Mouse (Mus musculus) thymus, adult 2 months (tissue): ENCODE measurements around the gene Mfsd12. TPM values are rescaled to one million over a fixed set of nuclear protein-coding genes. Genes with fewer than 3 reads are reported as not detected.

Experiments
- DNase-seq: peaks from one replicate; pipeline ENCODE4 v3.0.0; 2021
- H3K27ac ChIP-seq: fragments of 200-500 bp; 2 replicates; pipeline ENCODE4 v1.5.1; 2012; ENCODE audit warnings: low read length, control low read depth; ENCODE audit not compliant: control insufficient read depth, insufficient read depth
- H3K27me3 ChIP-seq: fragments of 200-500 bp; 2 replicates; pipeline ENCODE4 v1.6.1; 2012; ENCODE audit warnings: mild to moderate bottlenecking, low read length, moderate library complexity, mixed read lengths; ENCODE audit not compliant: control insufficient read depth, insufficient read depth
- H3K36me3 ChIP-seq: fragments of 200-500 bp; 2 replicates; pipeline ENCODE4 v1.6.1; 2012; ENCODE audit warnings: mild to moderate bottlenecking, low read length, moderate library complexity; ENCODE audit not compliant: control insufficient read depth, insufficient read depth
- H3K4me1 ChIP-seq: fragments of 200-500 bp; replicated peaks from 2 replicates; pipeline ENCODE4 v1.6.1; 2012; ENCODE audit warnings: low read length; ENCODE audit not compliant: control insufficient read depth, insufficient read depth
- H3K4me3 ChIP-seq: fragments of 200-500 bp; 2 replicates; pipeline ENCODE4 v1.5.1; 2012; ENCODE audit warnings: mild to moderate bottlenecking, low read length, control low read depth, moderate library complexity; ENCODE audit not compliant: control insufficient read depth, insufficient read depth
- CTCF ChIP-seq: fragments of 200-500 bp; IDR thresholded peaks from 2 replicates; pipeline ENCODE4 v1.5.1; 2012; ENCODE audit warnings: mild to moderate bottlenecking, control low read depth, low read length, moderate library complexity, borderline replicate concordance; ENCODE audit not compliant: control insufficient read depth, poor library complexity, insufficient read depth; ENCODE audit errors: extremely low read depth
- POLR2A ChIP-seq: fragments of 200-500 bp; IDR thresholded peaks from 2 replicates; pipeline ENCODE4 v1.6.1; 2012; ENCODE audit warnings: mild to moderate bottlenecking, low read length, control low read depth, moderate library complexity; ENCODE audit not compliant: control insufficient read depth, poor library complexity, insufficient read depth; ENCODE audit errors: extremely low read depth
- WGBS: fragments of 180-500 bp; shearing (Covaris S2); methylation state at CpG from one replicate; pipeline ENCODE4 v1.1.7; 2018; 5-methylcytosine and 5-hydroxymethylcytosine counted together
- polyA plus RNA-seq: library from polyadenylated mRNA; depleted of rRNA; stranded (reverse); fragments of >200 nt; gene quantifications from 2 replicates; pipeline ENCODE4 v1.2.3, GENCODE M21; 2012

Gene Mfsd12
- polyA plus RNA-seq, 1 experiment, result 65.3 TPM

DNA sequence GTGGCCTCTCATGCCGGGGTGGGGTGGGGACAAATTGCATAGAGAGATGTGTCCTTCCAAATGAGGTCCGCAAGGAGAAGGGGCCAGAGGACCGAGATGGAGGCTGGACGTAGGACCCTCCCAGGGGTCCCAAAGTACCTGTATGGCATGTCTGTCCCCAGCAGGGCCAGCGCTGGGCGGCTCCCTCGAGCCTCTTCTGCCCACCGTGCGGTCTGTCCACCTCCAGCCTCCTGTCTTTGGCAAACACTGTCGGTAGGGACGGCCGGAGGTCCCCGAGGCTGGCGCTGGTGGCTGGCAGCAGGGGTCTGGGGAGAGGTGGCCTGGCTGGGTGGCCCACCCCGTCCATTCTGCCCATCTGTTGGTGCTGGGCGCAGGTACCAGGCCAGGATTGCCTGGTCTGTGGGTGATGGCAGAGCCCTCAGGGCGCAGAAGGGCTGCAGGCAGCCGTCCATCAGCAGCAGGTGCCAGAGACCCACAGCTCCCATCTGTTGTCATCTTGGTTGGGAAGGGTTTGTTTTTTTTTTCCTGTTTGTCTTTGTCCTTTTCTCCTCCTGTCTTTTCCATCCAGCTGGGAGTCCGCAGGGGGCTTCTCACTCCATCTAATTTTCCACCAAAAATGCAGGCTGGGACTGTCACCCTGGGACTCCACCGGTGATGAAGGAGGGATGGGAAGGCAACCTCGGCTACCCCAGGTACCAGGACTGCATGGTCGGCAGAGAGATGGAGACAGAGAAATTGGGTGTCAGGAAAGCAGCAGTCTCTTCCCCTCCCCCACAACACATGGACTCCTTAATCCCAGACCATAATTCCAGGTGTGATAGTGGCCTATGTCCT lies 43.3 kb downstream of the Mfsd12 start:
- 94% methylated on average over 22 of the region's 22 CpGs for WGBS
- Histone ChIP-seq H3K4me1 (peaks cover 16% of the 10 kb centered on the region), H3K36me3 (no peaks in the 10 kb centered on the region), H3K27me3 (no peaks in the 10 kb centered on the region), H3K4me3 (no peak overlapping the region), H3K27ac (no peak overlapping the region)
- TF ChIP-seq CTCF, result no peak
- no peak for TF ChIP-seq POLR2A
- no peak for DNase-seq

DNA sequence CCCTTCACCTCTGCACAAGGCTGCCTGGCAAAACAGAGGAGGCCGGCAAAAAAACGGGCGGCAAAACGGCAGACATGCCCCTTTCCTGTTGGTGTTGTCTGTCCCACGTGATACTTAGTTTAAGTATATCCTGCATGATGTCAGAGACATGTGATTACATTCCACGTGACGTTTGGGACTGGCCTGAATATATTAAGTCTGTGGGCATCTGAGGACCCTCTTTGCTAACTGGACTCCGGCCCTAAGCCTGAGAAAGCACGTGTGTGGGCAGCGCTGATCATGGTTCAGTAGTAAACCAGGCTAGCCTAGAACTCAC lies 43.9 kb downstream of the Mfsd12 start:
- WGBS, result 92% methylated on average over 10 of the region's 10 CpGs
- DNase-seq, result no peak
- Histone ChIP-seq H3K27me3 (no peaks in the 10 kb centered on the region), H3K27ac (no peak overlapping the region), H3K4me3 (no peak overlapping the region), H3K4me1 (peaks cover 17% of the 10 kb centered on the region), H3K36me3 (no peaks in the 10 kb centered on the region)
- no peak for TF ChIP-seq POLR2A
- no peak for TF ChIP-seq CTCF

DNA sequence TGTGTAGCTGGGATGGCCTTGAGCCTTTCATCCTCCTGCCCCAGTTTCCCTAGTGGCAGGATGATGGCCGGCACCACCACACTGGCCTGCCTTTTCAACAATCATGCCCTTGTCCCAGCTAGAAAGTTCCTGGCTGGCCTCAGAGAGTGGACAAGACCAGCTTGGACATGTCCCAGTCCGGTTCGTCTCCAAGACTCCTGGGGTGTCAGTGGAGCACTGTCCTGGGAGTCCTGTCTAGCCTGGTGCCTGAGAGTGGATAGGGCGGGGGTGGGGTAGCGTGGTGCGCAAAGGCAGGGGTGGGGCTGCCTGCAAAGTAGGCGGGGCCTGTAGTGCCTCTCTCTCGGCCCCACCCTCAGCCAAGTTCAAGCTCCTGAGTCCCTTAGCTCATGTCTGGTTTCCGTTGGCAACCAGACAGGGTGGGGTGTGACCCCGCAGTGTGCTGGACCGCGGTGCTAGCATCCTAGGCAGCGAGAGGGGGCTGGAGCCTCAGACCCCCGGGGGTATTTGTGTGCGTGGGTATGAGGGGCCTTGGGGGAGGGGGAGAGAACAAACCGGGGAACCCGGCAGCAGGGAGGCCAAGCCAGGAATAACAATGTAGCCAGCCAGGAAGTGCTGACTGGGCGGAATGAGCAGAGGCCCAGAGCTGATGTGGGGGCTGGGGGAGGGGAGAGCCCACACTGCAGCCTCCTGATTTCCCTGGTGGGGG lies 44.4 kb downstream of the Mfsd12 start:
- peaks cover 12% of the 10 kb centered on the region for H3K4me1 ChIP-seq
- no peak for DNase-seq
- H3K27me3 ChIP-seq, result no peaks in the 10 kb centered on the region
- no peaks in the 10 kb centered on the region for H3K36me3 ChIP-seq
- H3K4me3 ChIP-seq, result no peak overlapping the region
- H3K27ac ChIP-seq, result no peak overlapping the region
- WGBS, result 77% methylated on average over 18 of the region's 18 CpGs
- TF ChIP-seq CTCF (no peak), POLR2A (no peak)

DNA sequence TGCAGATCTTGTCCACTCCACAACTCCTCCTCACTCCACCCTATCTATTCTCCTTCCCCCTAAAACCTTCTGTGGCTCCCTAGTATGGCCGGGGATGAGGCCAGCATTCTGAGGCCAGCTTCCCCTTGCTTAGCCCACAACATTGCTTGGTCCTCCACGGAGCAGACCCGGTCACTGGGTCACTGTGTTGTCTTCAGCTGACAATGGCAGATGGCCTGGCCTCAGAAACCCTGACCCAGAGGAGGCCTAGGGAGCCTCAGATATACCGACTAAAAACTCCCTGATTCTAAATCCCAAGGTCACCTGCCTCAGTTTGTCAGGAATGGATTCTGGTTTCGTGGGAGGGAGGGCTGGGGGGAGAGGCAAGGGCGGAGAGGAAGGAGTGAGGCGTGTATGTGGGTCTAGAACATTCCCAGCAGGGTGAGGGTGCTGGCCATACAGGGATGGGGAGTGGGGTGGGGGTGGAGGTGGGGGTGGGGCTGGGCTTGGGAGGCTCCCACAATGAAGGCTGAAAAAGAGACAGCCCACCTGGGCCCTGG lies 45.0 kb downstream of the Mfsd12 start:
- no peaks in the 10 kb centered on the region for H3K27me3 ChIP-seq
- H3K27ac ChIP-seq, result no peak overlapping the region
- no peak for TF ChIP-seq CTCF
- TF ChIP-seq POLR2A, result no peak
- 93% methylated on average over 7 of the region's 7 CpGs for WGBS
- H3K4me1 ChIP-seq, result peaks cover 7% of the 10 kb centered on the region
- no peaks in the 10 kb centered on the region for H3K36me3 ChIP-seq
- H3K4me3 ChIP-seq, result no peak overlapping the region
- no peak for DNase-seq

DNA sequence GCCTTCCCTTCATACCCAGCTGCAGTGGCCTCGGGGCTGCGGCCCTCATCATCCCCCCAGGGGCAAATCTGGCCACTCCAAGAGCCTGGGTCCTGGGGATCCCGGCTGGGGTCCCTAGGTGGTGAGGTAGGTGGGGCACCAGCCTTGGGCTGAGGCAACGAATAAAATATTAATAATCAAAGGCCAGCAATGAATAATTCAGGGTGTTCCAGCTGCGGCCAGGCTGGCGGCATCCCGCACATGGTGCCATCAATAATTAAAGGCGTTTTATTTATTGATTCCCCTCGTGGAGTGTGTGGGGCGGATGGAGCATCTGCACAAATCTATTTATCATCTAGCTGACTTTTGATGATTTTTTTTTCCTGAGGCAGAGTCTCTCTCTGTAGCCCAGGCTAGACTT lies 46.2 kb downstream of the Mfsd12 start:
- DNase-seq, result no peak
- Histone ChIP-seq H3K4me1 (peaks cover 7% of the 10 kb centered on the region; the same call in 1 of the 2 replicates), H3K4me3 (no peak overlapping the region), H3K36me3 (no peaks in the 10 kb centered on the region), H3K27ac (no peak overlapping the region), H3K27me3 (no peaks in the 10 kb centered on the region)
- TF ChIP-seq CTCF (no peak), POLR2A (no peak)
- 97% methylated on average over 10 of the region's 10 CpGs for whole genome bisulfite sequencing

DNA sequence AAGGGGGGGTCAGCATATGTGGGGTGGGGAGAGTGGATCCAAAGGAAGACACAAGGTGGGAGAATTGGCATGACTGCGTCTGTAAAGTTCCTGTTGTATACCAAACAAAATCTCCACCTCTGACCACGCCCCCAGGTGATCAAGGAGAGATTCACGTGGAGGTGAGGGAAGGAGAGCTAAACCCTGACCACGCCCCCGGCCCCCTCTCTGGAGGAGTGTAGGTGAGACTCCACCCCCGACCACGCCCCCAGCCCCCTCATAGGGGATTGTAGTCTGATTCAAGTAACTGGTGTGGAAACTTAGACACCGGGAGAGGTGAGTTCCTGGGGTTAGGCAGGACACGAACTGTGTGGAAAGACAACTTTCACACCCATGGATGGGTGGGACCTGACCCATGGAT lies 46.8 kb downstream of the Mfsd12 start:
- TF ChIP-seq POLR2A, result no peak
- TF ChIP-seq CTCF, result no peak
- 85% methylated on average over 9 of the region's 9 CpGs for WGBS
- Histone ChIP-seq H3K27me3 (no peaks in the 10 kb centered on the region), H3K4me3 (no peak overlapping the region), H3K27ac (no peak overlapping the region), H3K36me3 (no peaks in the 10 kb centered on the region), H3K4me1 (peaks cover 9% of the 10 kb centered on the region)
- no peak for DNase-seq

DNA sequence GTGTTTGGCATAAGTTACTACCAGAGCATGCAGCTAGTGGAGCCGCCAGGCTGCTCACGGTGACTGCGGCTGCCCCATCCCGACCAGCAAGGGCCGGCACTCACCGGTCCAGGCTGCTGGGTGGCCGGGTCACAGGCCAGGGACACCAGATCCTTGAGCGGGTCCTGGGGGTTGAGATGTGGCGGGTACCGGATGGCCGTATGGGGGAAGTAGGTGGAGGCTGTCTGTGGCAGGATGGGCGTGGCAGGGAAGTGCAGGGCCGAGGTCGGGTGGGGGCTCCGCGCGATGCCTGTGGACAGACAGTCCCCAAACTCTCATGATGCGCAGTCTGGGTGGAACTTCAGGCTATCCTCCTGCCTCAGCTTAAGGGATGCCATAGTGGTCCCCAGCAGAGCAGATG lies 47.4 kb downstream of the Mfsd12 start:
- Histone ChIP-seq H3K27me3 (no peaks in the 10 kb centered on the region), H3K4me3 (no peak overlapping the region), H3K27ac (no peak overlapping the region), H3K4me1 (peaks cover 10% of the 10 kb centered on the region), H3K36me3 (no peaks in the 10 kb centered on the region)
- 47% methylated on average over 18 of the region's 18 CpGs for WGBS
- no peak for DNase-seq
- no peak for TF ChIP-seq POLR2A
- peak; percentile 22; the same call in 1 of the 2 replicates for TF ChIP-seq CTCF
